Mouse (Mus musculus): ENCODE results near the gene Tagap1. TPM values are rescaled to one million over a fixed set of nuclear protein-coding genes. Genes with fewer than 3 reads are reported as not detected.
"Not testable (repeated sequence)": the region's sequence is repeated elsewhere in the genome, so short reads cannot be mapped to it uniquely, and the experiment has no call there.

Tagap1 gene
- polyA plus RNA-seq, 1 experiment from 2014 or later, result 69.0 TPM

GRCm38 (mm10) chr17:6979380-6979779 lies 18.4 kb upstream of the Tagap1 start:
- not testable (repeated sequence) for H3K4me1 ChIP-seq (replicated peaks); ATAC-seq (ENCODE audit: insufficient number of reproducible peaks, insufficient read depth, low FRiP score, low TSS enrichment, low read depth); H3K36me3 ChIP-seq; H3K27ac ChIP-seq; H3K9me3 ChIP-seq; H3K27me3 ChIP-seq
- Histone ChIP-seq H3K9ac (replicated peaks) (peak overlapping the region; percentile 54; the same call in 1 of the 2 replicates), H3K4me3 (replicated peaks) (peak overlapping the region; percentile 53), H3K4me2 (peak overlapping the region; percentile 56)
- 27% methylated on average over 5 of the region's 5 CpGs for WGBS

- Histone ChIP-seq H3K4me2 (peak within 1 kb of the TSS; percentile 56), H3K4me3 (replicated peaks) (peak within 1 kb of the TSS; percentile 53), H3K9ac (replicated peaks) (peak within 1 kb of the TSS; percentile 54; the same call in 1 of the 2 replicates), H3K27ac (peak within 1 kb of the TSS; percentile 56; the same call in 1 of the 2 replicates)
- not testable (repeated sequence) for H3K36me3 ChIP-seq; H3K9me3 ChIP-seq; H3K4me1 ChIP-seq (replicated peaks); H3K27me3 ChIP-seq
- 2% methylated on average over 53 of the region's 68 CpGs for WGBS
- peak; percentile 98 for ATAC-seq (ENCODE audit: insufficient number of reproducible peaks, insufficient read depth, low FRiP score, low TSS enrichment, low read depth)
Measured at GRCm38 (mm10) chr17:6978287-6979248, 17.6 kb upstream of the Tagap1 start, which contains the start of gene Gm49721. TSS of gene Gm49721 (plus strand) at chr17:6978904.

DNA sequence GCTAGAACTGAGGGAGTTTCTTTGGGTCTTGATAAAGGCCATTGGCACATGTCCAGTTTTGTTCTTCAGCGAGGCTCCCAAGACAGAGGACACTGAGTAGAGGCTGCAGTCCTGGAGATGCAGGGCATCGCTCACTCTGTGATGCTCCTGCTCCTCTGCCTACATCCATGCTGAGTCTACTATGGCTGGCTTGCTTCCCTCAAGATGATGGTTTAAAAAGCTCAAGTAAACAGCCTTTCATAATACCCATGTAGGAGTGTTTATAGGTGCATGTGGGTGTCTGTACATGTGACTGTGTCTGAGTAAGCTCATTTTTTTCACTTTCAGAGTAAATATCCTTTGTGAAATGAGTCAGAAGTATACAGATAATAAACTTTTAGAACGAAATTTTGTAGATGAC lies 14.0 kb upstream of the Tagap1 start:
- H3K9ac ChIP-seq (replicated peaks); H3K4me3 ChIP-seq (replicated peaks); H3K4me1 ChIP-seq (replicated peaks); ATAC-seq (ENCODE audit: insufficient number of reproducible peaks, insufficient read depth, low FRiP score, low TSS enrichment, low read depth); H3K27ac ChIP-seq; H3K36me3 ChIP-seq; H3K27me3 ChIP-seq; H3K4me2 ChIP-seq; H3K9me3 ChIP-seq: not testable (repeated sequence)
- WGBS, result 80% methylated on average over 3 of the region's 3 CpGs

- not testable (repeated sequence) for H3K4me2 ChIP-seq; ATAC-seq (ENCODE audit: insufficient number of reproducible peaks, insufficient read depth, low FRiP score, low TSS enrichment, low read depth); H3K9me3 ChIP-seq; H3K36me3 ChIP-seq; H3K4me3 ChIP-seq (replicated peaks); H3K9ac ChIP-seq (replicated peaks); H3K4me1 ChIP-seq (replicated peaks); H3K27ac ChIP-seq; H3K27me3 ChIP-seq
- WGBS, result 63% methylated on average over 4 of the region's 4 CpGs
Measured at GRCm38 (mm10) chr17:6972836-6973396, 12.0 kb upstream of the Tagap1 start.

DNA sequence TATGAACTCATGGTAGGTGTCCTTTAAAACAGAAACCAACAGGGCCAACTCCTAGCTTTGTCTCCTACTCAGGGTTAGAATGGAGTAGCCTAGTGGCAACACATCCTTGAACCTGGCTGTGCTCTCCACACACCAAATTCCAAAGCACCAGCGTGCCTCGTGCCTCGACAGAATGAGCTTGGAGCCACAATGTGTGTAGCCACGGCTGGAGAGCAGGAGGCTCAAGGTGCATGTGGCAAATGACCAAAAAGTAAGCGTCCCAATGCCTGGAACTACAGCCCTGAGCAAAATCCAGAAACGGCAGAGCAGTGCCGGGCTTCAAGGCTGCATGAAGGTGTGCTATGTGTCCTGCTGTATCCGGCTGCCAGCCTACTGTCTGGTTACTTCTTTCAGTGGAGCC lies 10.3 kb upstream of the Tagap1 start:
- H3K27ac ChIP-seq; H3K27me3 ChIP-seq; H3K4me2 ChIP-seq; ATAC-seq (ENCODE audit: insufficient number of reproducible peaks, insufficient read depth, low FRiP score, low TSS enrichment, low read depth); H3K36me3 ChIP-seq; H3K4me3 ChIP-seq (replicated peaks); H3K9me3 ChIP-seq; H3K4me1 ChIP-seq (replicated peaks); H3K9ac ChIP-seq (replicated peaks): not testable (repeated sequence)
- 77% methylated on average over 8 of the region's 8 CpGs for WGBS

GRCm38 (mm10) chr17:6970334-6970733 lies 9.4 kb upstream of the Tagap1 start, which contains the start of gene Rnaset2b:
TSS of gene Rnaset2b (plus strand) at chr17:6970634.
- not testable (repeated sequence) for H3K4me3 ChIP-seq (replicated peaks); H3K27ac ChIP-seq; H3K9ac ChIP-seq (replicated peaks); H3K36me3 ChIP-seq; H3K27me3 ChIP-seq; ATAC-seq (ENCODE audit: insufficient number of reproducible peaks, insufficient read depth, low FRiP score, low TSS enrichment, low read depth); H3K4me2 ChIP-seq; H3K4me1 ChIP-seq (replicated peaks); H3K9me3 ChIP-seq
- no CpG with 5 or more reads among the region's 8 CpGs for WGBS

- H3K36me3 ChIP-seq; H3K9ac ChIP-seq (replicated peaks); H3K9me3 ChIP-seq; H3K27me3 ChIP-seq; H3K4me3 ChIP-seq (replicated peaks); ATAC-seq (ENCODE audit: insufficient number of reproducible peaks, insufficient read depth, low FRiP score, low TSS enrichment, low read depth); H3K4me1 ChIP-seq (replicated peaks); H3K4me2 ChIP-seq; H3K27ac ChIP-seq: not testable (repeated sequence)
- WGBS, result 29% methylated on average over 1 of the region's 1 CpGs
Measured at GRCm38 (mm10) chr17:6967673-6968072, 6.7 kb upstream of the Tagap1 start.

- not testable (repeated sequence) for H3K9me3 ChIP-seq; H3K9ac ChIP-seq (replicated peaks); H3K4me2 ChIP-seq; ATAC-seq (ENCODE audit: insufficient number of reproducible peaks, insufficient read depth, low FRiP score, low TSS enrichment, low read depth); H3K4me3 ChIP-seq (replicated peaks); H3K36me3 ChIP-seq; H3K27me3 ChIP-seq; H3K4me1 ChIP-seq (replicated peaks); H3K27ac ChIP-seq
- 13% methylated on average over 6 of the region's 6 CpGs for WGBS
Measured at GRCm38 (mm10) chr17:6965364-6965763, 4.4 kb upstream of the Tagap1 start.

- H3K4me2 ChIP-seq; H3K9ac ChIP-seq (replicated peaks); H3K27me3 ChIP-seq; H3K4me1 ChIP-seq (replicated peaks); H3K9me3 ChIP-seq; H3K36me3 ChIP-seq; ATAC-seq (ENCODE audit: insufficient number of reproducible peaks, insufficient read depth, low FRiP score, low TSS enrichment, low read depth); H3K4me3 ChIP-seq (replicated peaks); H3K27ac ChIP-seq: not testable (repeated sequence)
- WGBS, result 82% methylated on average over 4 of the region's 4 CpGs
Measured at GRCm38 (mm10) chr17:6962936-6963335, 2.0 kb upstream of the Tagap1 start.

DNA sequence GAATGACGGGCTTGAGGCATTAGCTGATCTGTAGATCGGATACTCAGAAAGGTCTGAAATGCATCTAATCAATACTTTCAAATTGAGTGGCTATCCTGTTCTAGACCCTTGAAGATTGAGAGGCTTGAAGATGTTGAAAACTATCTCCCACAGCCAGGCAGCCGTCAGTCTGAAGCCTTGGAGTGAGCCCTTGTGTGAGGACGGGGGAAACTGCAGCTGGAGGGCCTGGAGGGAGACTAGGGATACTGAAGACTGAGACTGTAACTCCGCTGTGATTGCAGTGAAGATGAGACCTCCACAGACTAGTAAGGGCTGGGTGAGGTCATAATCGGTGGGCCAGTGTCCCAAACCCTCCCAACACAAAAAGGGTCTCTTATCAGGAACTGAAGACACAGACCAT lies 1.4 kb upstream of the Tagap1 start:
- H3K36me3 ChIP-seq; H3K4me3 ChIP-seq (replicated peaks); H3K9me3 ChIP-seq; H3K27ac ChIP-seq; H3K27me3 ChIP-seq; H3K4me2 ChIP-seq; H3K4me1 ChIP-seq (replicated peaks); ATAC-seq (ENCODE audit: insufficient number of reproducible peaks, insufficient read depth, low FRiP score, low TSS enrichment, low read depth); H3K9ac ChIP-seq (replicated peaks): not testable (repeated sequence)
- WGBS, result 79% methylated on average over 4 of the region's 6 CpGs

- H3K9me3 ChIP-seq; H3K9ac ChIP-seq (replicated peaks); H3K27ac ChIP-seq; H3K27me3 ChIP-seq; H3K4me1 ChIP-seq (replicated peaks); H3K36me3 ChIP-seq: not testable (repeated sequence)
- under 1% methylated on average over 18 of the region's 48 CpGs for WGBS
- Histone ChIP-seq H3K4me3 (replicated peaks) (peak overlapping the region; percentile 51), H3K4me2 (peak overlapping the region; percentile 44)
- ATAC-seq (ENCODE audit: insufficient number of reproducible peaks, insufficient read depth, low FRiP score, low TSS enrichment, low read depth), result peak; percentile 94
Measured at GRCm38 (mm10) chr17:6961181-6962000, 435 bp upstream of the Tagap1 start.

All from limb, embryonic 12.5 days (tissue).